Mouse (Mus musculus) G1E-ER4 (cell line): ENCODE measurements around the gene Tedc2. TPM values are rescaled to one million over a fixed set of nuclear protein-coding genes. Genes with fewer than 3 reads are reported as not detected.

ENCODE experiments used
- GATA1 ChIP-seq: IDR thresholded peaks from one replicate; pipeline ENCODE4 v1.8.0; 2012; ENCODE audit warnings: low read length, inconsistent platforms
- polyA plus RNA-seq: library from polyadenylated mRNA; stranded (reverse); fragments of >175 nt; gene quantifications from 2 replicates; pipeline ENCODE4 v1.2.3, GENCODE M21; 2012

Gene Tedc2
- polyA plus RNA-seq, 1 experiment: 58.9 TPM

DNA sequence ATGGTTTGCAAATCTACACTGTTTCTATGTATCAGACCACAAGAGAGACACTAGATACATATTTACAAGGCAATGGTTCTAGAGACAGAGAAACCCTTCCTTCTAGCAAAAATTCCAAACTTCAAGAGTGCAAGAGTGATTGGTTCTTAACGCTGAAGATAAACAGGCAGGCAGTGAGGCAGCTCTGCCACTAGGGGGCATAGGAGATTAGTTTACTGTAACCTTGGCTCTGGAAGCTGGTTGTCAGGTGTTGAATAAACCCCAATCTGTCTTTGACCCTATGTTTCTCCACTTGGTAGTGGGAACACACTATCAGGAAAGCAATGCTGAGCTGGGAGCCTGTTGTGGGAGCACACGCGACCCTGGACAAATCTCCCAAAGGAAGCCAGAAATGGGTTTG, 47.2 kb downstream of the Tedc2 start:
- TF ChIP-seq GATA1: no peak

DNA sequence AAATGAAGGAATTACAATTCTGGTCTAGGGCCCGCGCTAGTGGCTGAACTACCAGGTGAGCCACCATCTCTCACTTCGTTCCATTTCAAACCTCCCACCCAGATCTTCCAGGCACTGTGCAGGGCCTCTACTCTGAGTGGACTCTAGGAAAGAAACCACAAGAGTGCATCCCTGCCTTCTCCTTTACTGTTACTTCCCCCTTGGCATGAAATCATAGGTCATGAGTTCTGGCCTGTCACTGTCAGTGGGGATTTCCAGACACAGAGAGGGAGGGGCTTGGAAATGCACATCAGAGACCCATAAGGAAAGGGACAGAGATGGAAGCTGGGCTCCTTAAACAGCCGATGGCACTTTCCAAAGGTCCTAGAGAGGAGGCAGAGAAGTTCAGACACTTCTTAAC, 48.9 kb downstream of the Tedc2 start:
- no peak for TF ChIP-seq GATA1

DNA sequence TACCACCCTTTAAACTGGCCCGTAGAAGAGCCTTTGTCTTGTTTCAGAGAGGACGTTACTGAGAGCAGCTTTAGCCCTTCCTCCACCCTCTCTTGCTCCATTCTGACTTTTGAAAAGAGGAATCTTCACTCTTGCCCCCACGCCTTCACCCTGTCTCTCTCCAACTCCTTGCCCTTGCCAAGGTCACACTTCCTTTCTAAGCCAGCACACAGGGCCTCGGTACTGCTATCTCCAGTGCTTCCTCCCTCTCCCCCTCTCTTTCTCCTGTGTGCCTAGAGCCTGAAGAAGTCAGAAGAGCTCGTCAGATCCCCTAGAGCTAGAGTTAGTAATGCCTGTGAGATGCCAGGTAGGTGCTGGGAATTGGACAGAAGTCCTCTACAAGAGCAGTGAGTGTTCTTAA, 49.9 kb downstream of the Tedc2 start:
- no peak for TF ChIP-seq GATA1

DNA sequence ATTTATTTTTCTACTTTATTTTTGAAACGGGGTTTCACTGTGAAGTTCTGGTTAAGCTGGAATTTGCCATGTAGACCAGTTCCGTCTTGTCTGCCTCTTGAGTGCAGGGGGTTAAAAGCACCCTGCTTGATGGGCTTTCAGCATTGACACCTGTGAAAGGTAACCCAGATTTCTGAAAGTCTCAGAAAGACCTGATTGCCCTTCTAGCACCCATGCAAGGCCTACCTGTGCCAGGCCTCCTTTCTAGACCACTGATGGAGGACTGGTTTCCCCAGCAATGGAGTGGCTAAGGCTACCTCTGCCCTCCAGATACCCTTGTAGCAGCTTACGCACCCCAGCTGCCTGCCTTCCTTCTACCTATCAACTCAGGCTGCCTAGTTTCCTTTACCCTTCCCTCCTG, 50.5 kb downstream of the Tedc2 start:
- no peak for TF ChIP-seq GATA1

DNA sequence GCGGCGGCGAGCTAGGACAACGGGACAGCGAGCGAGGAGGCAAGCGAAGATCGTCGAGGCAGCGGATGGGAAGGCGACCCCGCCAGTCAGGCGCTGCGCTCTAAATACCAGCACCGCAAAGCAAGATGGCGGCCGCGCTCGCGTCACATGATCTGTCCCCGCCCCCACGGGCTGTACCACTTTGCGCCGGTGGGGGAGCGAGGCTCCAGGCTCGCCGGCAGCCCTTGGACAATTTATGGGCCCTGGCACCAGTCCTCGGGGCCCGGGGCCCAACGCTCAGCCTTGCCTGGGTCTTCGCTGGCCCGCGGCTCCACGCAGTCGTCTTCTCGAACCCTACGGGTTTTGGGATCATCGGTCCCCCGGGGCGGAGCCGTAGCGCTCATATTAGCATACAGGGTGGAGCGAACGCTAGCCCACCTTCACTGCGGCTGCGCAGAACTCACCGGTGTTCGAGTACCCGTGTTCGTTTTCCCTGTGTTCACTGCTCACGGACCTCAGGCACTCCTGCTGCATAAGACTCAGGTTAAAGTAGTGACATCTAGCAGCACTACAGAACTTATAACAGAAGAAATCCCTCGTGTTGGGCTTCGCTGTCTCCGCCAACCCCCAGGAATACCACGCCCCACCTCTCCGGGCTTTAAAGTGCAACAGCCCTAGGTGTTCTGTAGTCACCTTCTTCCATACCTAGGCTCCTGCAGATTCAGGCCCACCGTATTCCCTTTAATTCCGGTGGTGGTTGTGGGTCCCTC, 51.2 kb downstream of the Tedc2 start, which contains the start of gene Atp6v0c:
Atp6v0c (minus strand) TSS at position 386 of the 749 bp plus-strand sequence.
- no peak for TF ChIP-seq GATA1

DNA sequence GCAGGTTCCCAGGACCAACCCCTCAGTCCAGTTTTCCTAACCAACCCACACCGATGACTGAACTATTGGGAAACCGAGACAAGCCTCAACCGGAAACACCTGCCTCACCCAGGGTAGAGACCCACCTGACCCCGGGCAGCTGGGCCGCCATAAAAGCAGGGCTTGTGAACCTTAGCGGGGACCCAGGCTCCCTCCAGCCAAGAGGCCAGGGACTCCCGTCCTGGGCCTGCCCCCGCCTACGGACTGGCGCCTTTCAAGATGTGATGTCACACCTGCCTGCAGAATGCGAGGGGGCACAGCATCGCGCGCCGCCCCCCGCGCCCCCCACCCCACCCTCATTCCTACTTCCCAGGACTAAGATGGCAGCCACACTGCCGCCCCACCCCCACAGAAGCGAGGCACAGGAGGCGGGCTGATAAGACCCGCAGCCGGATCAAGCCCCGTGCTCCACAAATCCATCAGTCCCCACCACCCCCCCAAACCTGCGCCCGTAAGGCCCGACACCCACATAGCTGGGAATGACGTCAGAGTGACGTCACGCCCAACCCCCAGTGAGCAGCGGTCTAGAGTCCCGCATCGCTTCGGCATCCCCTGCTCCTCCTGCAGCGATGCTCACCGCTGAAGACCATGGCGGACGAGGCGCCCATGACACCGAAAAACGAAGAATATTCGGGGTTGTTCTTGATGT, 51.9 kb downstream of the Tedc2 start:
- TF ChIP-seq GATA1: no peak

DNA sequence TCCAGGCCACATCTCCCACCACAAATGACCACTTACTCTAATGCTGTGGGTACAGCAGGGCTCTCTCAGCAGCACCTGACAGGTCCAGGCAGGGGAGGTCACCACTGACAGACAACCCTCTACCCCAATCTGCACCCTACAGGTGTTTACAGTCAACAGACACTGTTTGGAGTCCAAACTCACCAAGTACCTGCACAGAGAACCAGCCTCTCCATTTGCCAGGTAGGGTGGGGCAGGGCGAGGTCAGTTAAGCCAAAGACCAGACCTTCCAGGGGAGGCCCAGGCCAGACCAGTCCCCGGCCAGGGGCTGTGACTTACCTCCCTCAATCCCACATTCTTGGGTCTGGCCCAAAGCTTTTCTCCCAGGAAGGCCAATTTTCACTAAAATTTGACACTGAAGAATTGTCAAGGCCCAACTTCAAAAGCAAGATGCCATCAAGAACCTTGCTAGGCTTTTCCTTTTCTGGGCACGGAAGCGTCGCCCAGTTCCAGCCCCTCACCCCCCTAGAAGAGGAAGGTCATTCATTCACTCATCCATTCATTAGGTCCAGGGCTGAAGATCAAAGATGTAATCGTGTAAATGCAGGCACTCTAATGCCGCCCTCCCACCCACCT, 52.7 kb downstream of the Tedc2 start:
- no peak for TF ChIP-seq GATA1

DNA sequence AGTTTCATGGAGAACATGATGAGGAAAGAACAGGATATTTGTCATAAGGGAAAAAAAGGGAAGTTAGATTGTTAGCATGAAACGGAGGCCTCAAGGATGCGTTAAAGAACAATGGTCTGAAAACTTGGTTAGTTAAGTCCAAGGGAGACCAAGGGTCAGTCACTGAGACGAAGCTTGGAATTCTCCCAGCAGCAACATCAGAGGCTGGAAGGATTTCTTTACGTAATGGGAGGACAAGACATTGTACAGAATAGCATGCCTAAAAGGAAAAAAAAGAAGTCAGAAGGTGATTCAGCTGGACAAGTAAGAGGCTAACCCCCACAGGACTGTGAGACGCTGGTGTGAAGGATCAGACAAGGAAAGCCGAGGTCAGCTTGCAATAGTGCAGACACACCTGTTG, 53.5 kb downstream of the Tedc2 start:
- TF ChIP-seq GATA1: no peak

Other genes with a start within 250 kb of the Tedc2 start
- gene Prss30, start 240.3 kb downstream of the Tedc2 start, polyA plus RNA-seq: not detected in 2 replicates
- gene Prss22, start 222.8 kb downstream of the Tedc2 start, polyA plus RNA-seq: not detected in 2 replicates
- not detected in 2 replicates for gene Prss27, start 182.7 kb downstream of the Tedc2 start, polyA plus RNA-seq
- gene Kctd5, start 147.4 kb downstream of the Tedc2 start, polyA plus RNA-seq: 21.4 and 25.8 TPM in 2 replicates
- 23.7 and 100 TPM in 2 replicates for gene Pdpk1, start 69.9 kb downstream of the Tedc2 start, polyA plus RNA-seq
- 44.0 and 51.2 TPM in 2 replicates for gene Amdhd2, start 57.1 kb downstream of the Tedc2 start, polyA plus RNA-seq
- gene Atp6v0c, start 51.1 kb downstream of the Tedc2 start, polyA plus RNA-seq: 119 and 331 TPM in 2 replicates
- 14.4 and 17.8 TPM in 2 replicates for gene Tbc1d24, start 15.3 kb downstream of the Tedc2 start, polyA plus RNA-seq
- gene Ntn3, start 11.3 kb downstream of the Tedc2 start, polyA plus RNA-seq: 2.3 TPM in 2 replicates
- gene Ccnf, start 30.6 kb upstream of the Tedc2 start, polyA plus RNA-seq: 66.1 and 78.9 TPM in 2 replicates
- not detected in 2 replicates for gene Abca17, start 130.2 kb upstream of the Tedc2 start, polyA plus RNA-seq
- 23.1 and 41.6 TPM in 2 replicates for gene Abca3, start 131.1 kb upstream of the Tedc2 start, polyA plus RNA-seq
- gene Rnps1, start 193.7 kb upstream of the Tedc2 start, polyA plus RNA-seq: 301 and 446 TPM in 2 replicates
- 47.6 and 64.0 TPM in 2 replicates for gene Eci1, start 205.8 kb upstream of the Tedc2 start, polyA plus RNA-seq
- not detected in 2 replicates for gene Dnase1l2, start 222.3 kb upstream of the Tedc2 start, polyA plus RNA-seq
- gene E4f1, start 249.5 kb upstream of the Tedc2 start, polyA plus RNA-seq: 19.4 and 22.8 TPM in 2 replicates
- gene Pgp, start 249.5 kb upstream of the Tedc2 start, polyA plus RNA-seq: 75.9 and 87.6 TPM in 2 replicates